Mouse (Mus musculus) cerebellum, adult 9-11 months (tissue): ENCODE measurements around the gene Prom1.

ENCODE experiments used
- DNase-seq: peaks from one replicate; pipeline ENCODE4 v3.0.0; 2022

The Prom1 gene

GRCm38 (mm10) chr5:44080276-44081054 is 21.4 kb downstream of the Prom1 start:
- peak; percentile 33 for DNase-seq

- DNase-seq, result no peak
Measured at GRCm38 (mm10) chr5:44075432-44075831, 26.4 kb downstream of the Prom1 start.

- no peak for DNase-seq
Measured at GRCm38 (mm10) chr5:44073634-44074033, 28.2 kb downstream of the Prom1 start.

- DNase-seq, result no peak
Measured at GRCm38 (mm10) chr5:44070529-44071133, 31.2 kb downstream of the Prom1 start.

GRCm38 (mm10) chr5:44058258-44058657 is 43.6 kb downstream of the Prom1 start:
- DNase-seq, result no peak

GRCm38 (mm10) chr5:44050213-44050612 is 51.6 kb downstream of the Prom1 start:
- no peak for DNase-seq

GRCm38 (mm10) chr5:44049395-44049976 is 52.3 kb downstream of the Prom1 start:
- no peak for DNase-seq

- DNase-seq, result peak; percentile 24
Measured at GRCm38 (mm10) chr5:44048568-44049363, 53.1 kb downstream of the Prom1 start.

- no peak for DNase-seq
Measured at GRCm38 (mm10) chr5:44041725-44042124, 60.1 kb downstream of the Prom1 start.

GRCm38 (mm10) chr5:44041056-44041455 is 60.8 kb downstream of the Prom1 start:
- no peak for DNase-seq

- DNase-seq, result no peak
Measured at GRCm38 (mm10) chr5:43998295-43998989, 103.4 kb downstream of the Prom1 start.

- no peak for DNase-seq
Measured at GRCm38 (mm10) chr5:43997626-43998025, 104.2 kb downstream of the Prom1 start.

GRCm38 (mm10) chr5:43996162-43996561 is 105.7 kb downstream of the Prom1 start:
- no peak for DNase-seq

- no peak for DNase-seq
Measured at GRCm38 (mm10) chr5:43994981-43995380, 106.9 kb downstream of the Prom1 start.

- peak; percentile 16 for DNase-seq
Measured at GRCm38 (mm10) chr5:43990316-43990715, 111.5 kb downstream of the Prom1 start.

GRCm38 (mm10) chr5:43989017-43989416 is 112.8 kb downstream of the Prom1 start:
- no peak for DNase-seq

GRCm38 (mm10) chr5:43986212-43986611 is 115.6 kb downstream of the Prom1 start:
- no peak for DNase-seq

- no peak for DNase-seq
Measured at GRCm38 (mm10) chr5:43982896-43983295, 118.9 kb downstream of the Prom1 start.

GRCm38 (mm10) chr5:43981620-43982019 is 120.2 kb downstream of the Prom1 start, which contains the start of gene Fgfbp1:
Gene Fgfbp1 (minus strand): TSS chr5:43981779.
- no peak for DNase-seq

GRCm38 (mm10) chr5:43980397-43980796 is 121.4 kb downstream of the Prom1 start:
- DNase-seq, result no peak

- DNase-seq, result no peak
Measured at GRCm38 (mm10) chr5:43976821-43977561, 124.8 kb downstream of the Prom1 start.

GRCm38 (mm10) chr5:43974166-43974565 is 127.7 kb downstream of the Prom1 start:
- no peak for DNase-seq
